Mouse (Mus musculus): ENCODE results near the gene Cdc20b.

DNA sequence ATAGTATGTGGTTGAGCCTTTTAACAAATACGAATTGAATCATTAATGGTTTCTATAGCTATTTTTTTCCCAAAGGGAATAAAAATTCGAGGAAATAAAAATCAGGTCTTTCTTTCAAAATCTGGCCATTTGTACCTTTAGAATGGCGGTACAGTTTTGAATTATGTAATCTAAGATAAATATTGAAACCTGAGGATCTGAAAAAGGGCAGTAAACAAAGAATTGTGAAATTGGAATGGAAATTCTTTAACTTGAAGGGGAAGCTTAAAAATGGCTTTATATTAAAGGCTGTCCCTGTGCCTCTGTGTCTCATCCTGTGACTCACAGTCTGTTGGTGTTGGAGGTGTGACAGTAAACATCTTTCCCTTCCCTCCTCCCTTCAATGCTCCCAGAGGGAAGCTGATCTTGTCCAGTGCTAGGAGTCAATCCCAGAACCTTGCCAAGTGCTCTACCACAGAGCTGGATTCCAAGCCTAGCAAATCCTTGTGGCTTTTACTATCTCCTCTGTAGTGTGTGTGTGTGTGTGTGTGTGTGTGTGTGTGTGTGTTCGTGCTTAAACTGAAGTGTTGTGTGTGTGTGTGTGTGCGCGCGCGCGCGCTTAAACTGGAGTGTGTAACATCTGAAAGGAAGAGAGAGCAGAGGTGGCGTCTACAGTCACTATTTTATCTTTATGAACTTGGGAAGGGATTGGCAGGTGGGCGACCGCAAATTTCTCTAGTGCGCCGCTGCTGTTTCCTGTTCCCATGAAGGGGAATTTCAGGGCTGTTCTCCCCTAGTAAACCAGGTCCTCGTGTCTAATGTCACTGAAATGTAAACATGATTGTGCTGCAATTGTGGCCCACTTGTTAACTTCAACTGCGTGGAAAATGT is 11.4 kb upstream of the Cdc20b start:
- TF ChIP-seq EP300 (IDR thresholded peaks at IDR 0.05; ENCODE audit: low read depth) (no peak), CTCF (IDR thresholded peaks at IDR 0.05; ENCODE audit: low read depth) (no peak)

Measured in liver, postnatal 0 days (tissue).